Mouse (Mus musculus) heart, adult 10 weeks (tissue): ENCODE data around the gene Ddx24. TPM values are rescaled to one million over a fixed set of nuclear protein-coding genes. Genes with fewer than 3 reads are reported as not detected.

Source experiments
- polyA plus RNA-seq: library from polyadenylated mRNA; stranded (reverse); fragments of 350-450 nt; fragmentation: Illumina TruSeq; extraction: RNeasy Lipid Tissue Mini Kit (QIAGEN cat#74804); gene quantifications from one replicate; pipeline ENCODE4 v1.2.3, GENCODE M21; 2014; ENCODE audit warnings: low read depth, low replicate concordance

Ddx24 gene
- polyA plus RNA-seq, result 68.1 TPM

GRCm38 (mm10) chr12:103425729-103426470 lies at the start of gene Ddx24:
Gene Ddx24, minus strand, starts transcription at chr12:103425830.

DNA sequence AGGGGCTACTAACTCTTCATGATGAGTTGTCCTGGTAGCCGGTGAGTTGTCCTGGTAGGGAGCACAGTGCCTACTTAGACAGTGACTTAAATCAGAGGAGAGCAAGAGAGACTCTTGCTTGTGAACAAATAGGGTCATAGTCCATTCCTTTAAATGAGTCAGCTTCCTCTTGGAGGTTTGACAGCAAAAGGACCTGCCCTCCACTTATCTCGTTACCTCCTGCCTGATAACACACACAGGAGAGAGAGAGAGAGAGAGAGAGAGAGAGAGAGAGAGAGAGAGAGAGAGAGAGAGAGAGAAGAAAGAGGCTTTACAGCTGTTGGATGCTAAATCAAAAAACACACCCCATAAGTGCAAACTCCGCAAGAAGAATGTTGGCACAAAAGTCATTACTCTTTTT lies 31.5 kb upstream of the Ddx24 start, which contains the start of gene Ifi27l2b:
Gene Ifi27l2b, minus strand, starts transcription at position 84 of the 400 bp plus-strand sequence.

GRCm38 (mm10) chr12:103443524-103443923 lies 17.9 kb upstream of the Ddx24 start, which contains the start of gene Ifi27l2a:
Gene Ifi27l2a, minus strand, starts transcription at chr12:103443680.

GRCm38 (mm10) chr12:103433986-103434731 lies 8.5 kb upstream of the Ddx24 start, which contains the start of gene Ifi27:
Gene Ifi27, plus strand, starts transcription at chr12:103434211.

GRCm38 (mm10) chr12:103407720-103408119 lies 17.9 kb downstream of the Ddx24 start, which contains the start of gene 9330161L09Rik:
Gene 9330161L09Rik, minus strand, starts transcription at chr12:103407820.

DNA sequence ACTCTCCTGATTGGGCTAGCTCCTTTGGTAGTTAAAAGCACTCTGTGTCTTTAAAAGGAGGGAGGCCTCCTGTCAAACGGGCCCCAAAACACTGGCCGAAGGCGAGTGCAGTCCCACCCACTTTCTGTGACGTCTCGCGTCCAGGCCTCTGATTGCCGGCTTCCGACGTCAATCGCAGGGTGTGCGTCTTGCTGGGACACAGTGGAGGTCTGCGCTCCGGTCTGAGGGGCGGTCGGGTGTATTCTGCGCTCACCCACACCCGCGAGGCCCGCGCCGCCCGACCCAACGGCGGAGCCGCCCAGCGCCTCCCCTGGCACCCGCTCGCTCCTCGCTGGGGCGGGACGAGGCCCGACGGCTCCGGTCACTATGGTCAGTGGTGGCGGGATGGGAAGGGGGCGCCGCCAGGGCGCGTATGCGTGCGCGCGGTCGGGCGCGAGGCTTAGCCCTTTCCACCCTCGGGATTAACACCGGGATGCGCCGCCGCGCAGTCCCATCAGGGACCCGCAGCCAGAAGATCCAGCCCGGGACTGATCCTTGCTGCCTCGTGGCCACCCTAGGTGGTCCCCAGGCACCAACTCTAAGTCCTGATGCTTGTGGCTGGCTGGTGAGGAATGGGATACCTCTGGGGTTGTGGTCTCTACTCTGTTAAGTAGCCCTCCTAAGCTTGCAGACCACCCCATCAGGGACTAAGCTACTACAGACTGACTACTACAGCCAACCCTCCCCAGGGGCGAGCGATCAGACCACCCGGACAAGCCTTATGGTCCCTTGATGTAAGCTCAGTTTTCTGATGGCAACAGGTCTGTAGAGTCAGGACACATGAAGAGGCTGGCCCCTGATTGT lies 36.9 kb downstream of the Ddx24 start, which contains the start of gene Otub2:
Gene Otub2, plus strand, starts transcription at position 178 of the 843 bp plus-strand sequence.

Other genes starting within 250 kb of the Ddx24 start
- not detected for gene Prima1, start 183.7 kb downstream of the Ddx24 start, polyA plus RNA-seq
- not detected for gene Fam181a, start 114.9 kb downstream of the Ddx24 start, polyA plus RNA-seq
- 436 TPM for gene Asb2, start 69.8 kb downstream of the Ddx24 start, polyA plus RNA-seq
- 6.2 TPM for gene Otub2, start 37.1 kb downstream of the Ddx24 start, polyA plus RNA-seq
- 1.5 TPM for gene 9330161L09Rik, start 18.0 kb downstream of the Ddx24 start, polyA plus RNA-seq
- gene Ifi27, start 8.4 kb upstream of the Ddx24 start, polyA plus RNA-seq, result 87.1 TPM
- 180 TPM for gene Ifi27l2a, start 17.9 kb upstream of the Ddx24 start, polyA plus RNA-seq
- gene Ifi27l2b, start 31.4 kb upstream of the Ddx24 start, polyA plus RNA-seq, result 0.58 TPM
- gene Ppp4r4, start 106.5 kb upstream of the Ddx24 start, polyA plus RNA-seq, result 0.31 TPM
- gene Serpina10, start 205.6 kb upstream of the Ddx24 start, polyA plus RNA-seq, result not detected
- gene Serpina6, start 231.4 kb upstream of the Ddx24 start, polyA plus RNA-seq, result not detected